Mouse (Mus musculus): ENCODE data around the gene Fam102a.
A peak's percentile ranks its signal among the peaks of the same experiment; 100 is the strongest.

- TF ChIP-seq POLR2A (IDR thresholded peaks at IDR 0.05; ENCODE audit: borderline replicate concordance, extremely low read depth, insufficient read depth, insufficient read length, poor library complexity, severe bottlenecking) (peak; percentile 67; the same call in 1 of the 2 replicates), CTCF (IDR thresholded peaks at IDR 0.05; ENCODE audit: borderline replicate concordance, extremely low read depth, insufficient read depth, insufficient read length) (no peak)
Observed at GRCm38 (mm10) chr2:32570698-32571494, 35.8 kb downstream of the Fam102a start, which contains the start of gene Dpm2.
